Mouse (Mus musculus) spleen, adult 12 weeks (tissue): ENCODE data around the gene Zfp423.
"Not testable (repeated sequence)": the region's sequence is repeated elsewhere in the genome, so short reads cannot be mapped to it uniquely, and the experiment has no call there.

ENCODE experiments used
- DNase-seq: peaks from one replicate; pipeline ENCODE4 v3.0.0; 2022; ENCODE audit warnings: low spot score

Gene Zfp423

DNA sequence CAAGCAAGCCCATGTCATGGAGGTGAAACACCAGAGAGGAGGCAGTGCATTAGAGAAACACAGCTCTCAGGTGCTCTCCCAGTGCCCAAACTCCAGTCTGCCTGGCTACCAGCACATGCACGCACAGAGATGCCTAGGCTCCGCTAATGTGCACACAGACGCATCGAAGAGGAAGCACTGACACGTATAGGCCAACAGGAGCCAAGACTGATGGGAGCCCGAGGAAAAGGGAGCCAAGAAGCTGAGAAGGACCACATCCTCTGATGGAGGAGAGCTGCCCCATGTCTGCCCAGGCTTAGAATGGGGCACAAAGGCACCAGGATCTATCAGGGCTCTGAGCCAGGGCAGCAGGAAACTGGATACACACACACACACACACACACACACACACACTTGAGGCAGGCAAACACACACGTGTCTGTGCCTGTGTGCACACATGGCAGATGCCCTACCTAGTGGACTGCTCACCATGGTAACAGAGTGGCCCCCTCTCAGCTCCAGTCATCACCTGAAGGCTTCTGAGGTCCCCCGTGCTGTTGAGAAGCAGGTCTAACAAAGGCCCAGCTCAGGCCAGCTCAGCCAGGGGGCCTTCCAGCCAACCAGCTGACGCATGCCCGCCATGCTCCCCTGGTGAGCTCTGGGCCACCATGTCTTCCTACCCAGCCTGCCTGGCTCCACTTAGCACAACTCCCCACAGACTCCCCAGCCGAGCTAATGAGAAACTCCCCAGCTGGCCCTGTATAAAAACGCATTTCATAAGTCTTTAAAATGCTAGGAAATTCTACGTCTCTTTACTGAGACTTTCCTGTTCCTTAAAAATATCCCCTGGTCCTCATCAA lies 64.0 kb downstream of the Zfp423 start:
- DNase-seq = no peak

DNA sequence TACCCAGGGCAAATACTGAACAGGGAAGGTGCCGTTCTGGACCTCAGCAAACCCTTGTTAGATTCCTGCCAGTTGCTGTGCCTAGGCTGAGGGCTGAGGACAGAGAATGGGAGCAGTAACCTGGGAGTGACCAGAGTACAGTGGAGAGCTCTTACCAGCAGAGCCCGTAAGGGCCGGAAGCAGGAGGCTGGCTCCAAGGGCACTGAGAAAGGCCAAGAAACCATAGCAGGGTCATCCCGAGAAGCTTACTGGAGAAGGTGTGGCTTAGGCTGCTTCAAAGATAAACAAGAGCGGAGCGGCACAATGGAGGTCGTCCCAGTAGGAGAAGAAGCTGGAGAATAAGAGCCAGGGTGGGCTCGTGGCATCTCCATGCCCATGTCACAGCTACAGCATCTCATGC lies 65.1 kb downstream of the Zfp423 start:
- no peak for DNase-seq

DNA sequence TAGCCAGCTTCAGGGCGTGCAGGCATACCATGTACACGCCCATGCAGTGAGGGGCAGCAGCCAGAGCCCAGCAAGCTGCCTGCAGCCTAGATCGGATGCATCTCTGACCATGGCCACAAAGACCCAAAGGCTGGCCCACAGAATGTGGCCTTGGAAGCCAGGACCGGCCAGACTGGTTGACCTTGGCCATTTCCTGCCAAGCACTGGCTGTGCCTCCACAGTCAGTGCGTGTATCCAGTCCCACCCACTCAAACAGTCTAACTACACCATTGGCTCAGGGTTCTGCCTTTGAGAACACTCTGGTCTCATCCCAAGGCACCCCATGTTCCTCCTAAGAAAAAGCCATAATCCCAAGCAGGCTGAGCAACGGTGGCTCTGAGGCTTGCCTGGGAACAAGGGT lies 65.8 kb downstream of the Zfp423 start:
- no peak for DNase-seq

DNA sequence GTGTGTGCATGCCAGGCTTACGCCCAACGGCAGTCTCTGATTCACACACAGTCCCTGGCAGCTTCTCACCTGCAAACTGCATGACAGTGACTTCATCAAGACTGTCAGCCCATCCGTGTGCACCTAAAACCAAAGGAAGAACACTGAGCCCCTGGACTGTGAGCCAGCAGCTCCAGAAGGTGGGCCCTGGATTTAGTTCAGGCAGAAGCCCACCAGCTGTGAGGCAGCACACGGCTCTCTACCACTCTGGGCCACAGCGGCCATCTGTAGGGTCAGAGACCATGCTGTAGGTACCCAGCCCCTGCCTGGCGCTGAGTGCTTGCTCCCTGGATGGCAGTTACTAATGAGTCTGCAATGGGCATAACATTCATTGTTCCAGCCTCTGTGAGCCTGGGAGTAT lies 66.5 kb downstream of the Zfp423 start:
- DNase-seq = no peak

DNA sequence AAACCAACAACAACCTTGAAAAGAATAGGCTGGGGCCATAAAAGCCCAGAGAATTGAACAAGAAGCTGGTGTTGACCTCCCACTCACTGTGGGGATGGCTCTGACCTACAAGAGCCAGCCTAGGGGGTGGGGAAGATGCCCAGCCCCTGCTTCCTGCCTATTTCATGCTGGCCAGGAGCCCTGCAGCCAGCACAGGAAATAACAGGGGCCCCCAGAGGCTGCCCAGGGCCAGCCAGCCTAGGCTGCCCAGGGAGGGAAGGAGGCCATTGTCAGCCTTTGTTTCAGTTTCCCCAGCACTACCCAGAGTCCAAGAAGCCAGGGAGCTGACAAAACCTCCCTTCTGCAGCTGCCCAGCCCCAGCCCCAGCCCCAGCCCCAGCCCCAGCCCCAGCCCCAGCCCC lies 67.5 kb downstream of the Zfp423 start:
- DNase-seq = no peak

DNA sequence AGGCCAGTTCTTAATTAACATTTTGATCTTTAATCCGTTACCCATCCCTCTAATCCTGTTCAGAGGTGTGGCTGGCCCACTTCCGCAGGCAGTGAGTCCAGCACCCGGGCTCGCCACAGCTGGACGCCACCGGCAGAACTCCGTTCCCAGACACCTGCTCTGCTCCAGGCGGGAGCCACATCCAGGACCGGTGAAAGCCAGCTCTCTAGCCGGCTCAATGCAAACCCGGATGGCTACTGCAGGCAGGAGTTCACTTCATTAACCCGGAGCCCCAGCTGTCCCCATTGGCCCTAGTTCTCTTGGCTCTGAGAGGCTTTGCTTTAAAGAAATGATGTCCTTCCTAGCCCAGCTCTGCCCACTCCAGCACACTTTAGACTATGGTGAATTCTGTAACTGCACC lies 71.4 kb downstream of the Zfp423 start:
- no peak for DNase-seq

DNA sequence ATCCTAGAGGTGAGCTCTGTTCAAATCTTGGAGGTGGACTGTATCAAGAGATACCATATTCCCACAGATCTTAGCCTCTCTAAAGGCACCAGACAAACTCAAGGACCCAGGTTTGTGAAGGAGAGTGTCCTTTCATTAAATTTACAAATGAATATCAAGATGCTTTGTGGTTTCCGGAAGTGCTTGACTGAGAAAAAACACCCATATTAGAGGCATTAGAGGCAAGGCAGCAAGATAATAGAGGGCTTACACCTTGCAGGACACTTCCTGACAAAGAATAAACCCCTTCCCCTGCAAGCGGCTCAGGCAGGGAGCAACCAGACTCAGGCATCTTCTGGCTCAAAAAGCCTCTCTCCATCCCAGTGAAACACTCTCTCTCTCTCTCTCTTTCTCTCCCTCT lies 78.3 kb downstream of the Zfp423 start:
- no peak for DNase-seq

DNA sequence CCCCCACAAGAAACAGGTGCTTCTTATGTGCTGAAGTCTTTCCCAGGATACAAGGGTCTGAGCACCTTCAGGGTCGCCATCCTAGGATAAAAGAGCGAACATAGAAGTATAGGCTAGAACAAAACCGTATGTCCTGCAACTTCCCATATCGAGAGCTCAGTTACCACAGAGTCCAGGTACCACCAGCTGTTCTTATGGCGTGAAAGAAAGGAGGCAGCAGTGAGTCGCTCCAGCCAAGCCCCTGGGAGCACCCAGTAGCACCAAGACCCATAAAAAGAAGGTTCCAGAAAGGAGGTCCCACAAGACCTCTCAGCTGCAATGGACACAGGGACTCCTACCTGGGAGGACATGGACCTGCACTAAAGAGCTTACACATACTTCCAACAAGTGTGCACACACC lies 83.5 kb downstream of the Zfp423 start:
- DNase-seq = no peak

DNA sequence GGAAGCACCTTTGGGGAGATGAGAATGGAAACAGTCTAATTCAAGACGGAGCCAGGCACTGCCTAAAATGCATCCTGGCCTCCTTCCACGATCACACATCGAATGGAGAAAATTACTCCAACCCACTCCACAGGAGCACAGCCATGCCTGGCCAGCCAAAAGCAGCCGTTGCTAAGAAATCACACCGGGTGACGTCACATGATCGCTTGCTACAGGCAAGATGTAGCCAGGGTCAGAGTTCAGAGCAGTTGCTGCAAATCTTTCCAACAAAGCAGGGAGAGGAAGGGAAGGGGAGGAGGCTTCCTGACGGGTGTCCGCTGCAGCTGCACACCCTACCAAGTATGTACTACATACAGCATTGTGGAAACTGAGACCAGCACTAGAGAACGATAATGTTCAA lies 83.9 kb downstream of the Zfp423 start:
- no peak for DNase-seq

DNA sequence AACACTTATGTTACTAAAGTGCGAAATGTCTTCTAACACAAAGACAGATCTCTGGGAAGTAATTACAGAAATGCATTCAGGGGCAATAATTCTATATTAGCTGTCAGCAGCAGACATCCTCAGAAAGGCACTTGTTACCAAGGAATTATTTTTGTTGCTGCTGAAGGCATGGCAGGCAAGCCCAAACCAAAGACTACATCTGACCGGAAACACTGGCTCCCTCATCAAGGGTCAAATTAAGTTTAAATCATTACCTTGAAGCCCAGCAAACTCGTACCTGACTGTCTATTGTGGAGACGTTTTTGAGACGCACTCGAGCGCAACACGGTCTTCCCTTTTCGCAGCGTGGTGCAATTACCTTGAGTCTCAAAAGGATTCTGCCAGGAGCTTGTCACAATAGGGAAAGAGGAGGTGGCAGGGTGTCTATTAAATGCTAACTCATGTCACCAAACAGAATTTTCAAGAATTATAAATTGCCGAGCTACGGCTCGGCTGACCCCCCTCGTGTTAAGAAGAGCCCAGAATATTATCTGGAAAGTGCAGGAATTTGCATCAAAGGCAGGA lies 86.3 kb downstream of the Zfp423 start:
- no peak for DNase-seq

DNA sequence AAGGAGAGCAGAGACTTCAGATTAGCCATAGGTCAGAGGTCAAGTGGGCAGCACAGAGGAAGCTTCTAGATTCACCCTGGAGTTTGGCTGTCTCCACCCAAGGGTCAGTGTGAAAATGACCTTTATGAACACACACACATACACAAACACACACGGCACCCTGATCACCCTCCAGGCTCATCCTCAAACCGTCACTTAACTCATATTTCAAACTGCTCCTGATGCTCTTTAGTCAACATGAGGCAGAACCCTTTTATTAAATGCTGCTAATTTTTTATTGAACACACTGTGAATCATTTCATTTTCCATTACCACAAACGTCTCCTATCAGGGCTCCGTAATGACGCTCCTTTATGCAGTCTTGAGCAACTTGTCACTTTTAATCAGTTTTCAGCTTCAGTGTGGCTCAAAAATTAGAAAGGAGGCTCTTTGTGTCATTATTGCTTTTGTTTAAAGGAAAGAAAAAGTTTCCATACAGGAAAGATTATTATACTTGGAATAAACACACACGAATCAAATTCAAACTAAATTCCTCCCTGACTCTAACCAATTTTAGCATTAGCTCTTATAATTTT lies 87.0 kb downstream of the Zfp423 start:
- DNase-seq = no peak

DNA sequence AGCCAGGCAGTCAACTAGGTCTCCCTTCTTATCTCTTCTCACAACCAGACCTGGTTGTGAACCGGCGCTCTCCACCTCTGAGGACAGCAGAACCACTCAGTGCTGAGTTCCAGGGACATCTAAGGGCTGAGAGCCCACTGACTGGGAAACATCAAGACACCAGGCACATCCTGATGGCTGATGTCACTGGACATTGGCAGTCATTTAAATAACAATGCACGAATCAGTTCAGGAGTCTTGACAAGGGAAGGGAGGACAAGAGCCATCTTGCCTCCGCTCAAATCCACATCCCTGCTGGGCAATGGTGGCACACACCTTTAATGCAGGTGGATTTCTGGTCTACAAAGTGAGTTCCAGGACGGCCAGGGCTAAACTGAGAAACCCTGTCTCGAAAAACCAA lies 92.8 kb downstream of the Zfp423 start:
- no peak for DNase-seq

DNA sequence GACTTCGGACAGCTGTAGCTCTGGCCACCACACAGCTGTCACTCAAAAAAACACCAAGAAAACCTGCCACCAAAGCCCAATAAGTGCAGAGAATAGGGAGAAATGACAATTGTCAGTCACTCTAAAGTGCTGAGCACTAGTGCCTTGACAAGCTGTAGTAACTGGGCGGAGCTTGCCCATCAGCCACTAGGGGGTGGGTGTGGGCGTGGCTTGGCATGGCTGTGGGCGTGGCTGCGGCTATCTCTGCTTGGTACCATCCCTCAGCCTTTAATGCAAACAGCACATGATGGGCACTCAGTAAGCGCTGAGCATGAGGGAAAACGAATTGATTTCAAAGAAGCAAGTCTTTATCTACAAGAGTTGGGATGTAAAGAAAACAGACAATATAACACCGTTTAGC lies 95.2 kb downstream of the Zfp423 start:
- no peak for DNase-seq

DNA sequence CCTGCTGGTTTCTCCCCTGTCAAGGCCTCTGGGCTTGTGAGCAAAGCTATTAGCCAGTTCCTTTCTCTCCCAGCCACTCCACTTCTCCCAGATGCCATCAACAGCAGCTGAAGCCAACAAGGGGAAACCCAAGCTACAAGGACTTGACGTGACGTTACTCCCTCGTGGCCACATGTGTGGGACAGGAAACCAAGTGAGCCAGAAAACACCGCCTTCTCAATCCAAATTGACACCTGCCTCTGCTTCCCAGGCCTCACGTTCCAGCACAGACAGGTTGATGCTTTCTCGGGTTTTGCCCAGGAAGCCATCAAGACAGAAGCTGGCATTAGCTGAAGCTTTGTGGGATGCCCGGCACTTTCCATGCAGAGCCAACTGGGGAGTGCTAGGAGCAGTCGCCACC lies 96.3 kb downstream of the Zfp423 start:
- DNase-seq = no peak

DNA sequence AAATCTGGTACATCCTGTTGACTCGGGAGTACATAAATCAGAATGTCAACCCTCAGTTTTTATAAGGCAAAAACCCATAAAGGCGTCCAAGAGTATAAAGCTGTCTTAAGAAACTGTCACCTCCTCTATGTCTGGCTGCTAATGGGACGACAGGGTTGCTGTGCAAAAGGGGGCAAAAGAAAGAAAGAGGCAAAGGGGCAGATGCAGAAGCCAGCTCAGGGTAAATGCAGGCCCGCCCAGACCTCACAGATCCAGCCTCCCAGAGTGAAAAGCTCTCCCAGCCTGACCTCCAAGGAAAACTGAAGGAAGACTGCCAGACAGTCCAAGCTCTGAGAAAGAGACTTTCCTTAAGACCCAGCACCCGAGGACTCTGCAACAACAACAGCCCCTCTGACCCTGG lies 97.7 kb downstream of the Zfp423 start:
- DNase-seq = no peak

DNA sequence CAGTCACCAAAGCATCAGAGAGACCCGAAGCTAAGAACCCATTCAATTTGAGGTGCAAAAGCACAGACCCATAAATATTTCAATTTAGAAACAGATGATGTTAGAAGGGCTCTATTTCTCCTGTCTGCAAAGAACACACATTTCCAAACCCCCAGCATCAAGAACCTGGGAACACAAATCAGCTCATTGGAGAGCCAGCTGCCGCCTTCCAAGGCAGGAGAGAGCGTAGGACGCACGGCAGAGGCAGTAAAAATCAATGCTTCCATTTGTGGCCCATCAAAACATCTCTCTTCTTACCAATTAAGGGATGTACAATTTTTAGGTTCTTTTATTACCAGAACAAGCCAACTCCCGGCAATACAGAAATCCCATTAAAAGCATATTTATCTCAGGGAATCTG lies 98.5 kb downstream of the Zfp423 start:
- DNase-seq = no peak

DNA sequence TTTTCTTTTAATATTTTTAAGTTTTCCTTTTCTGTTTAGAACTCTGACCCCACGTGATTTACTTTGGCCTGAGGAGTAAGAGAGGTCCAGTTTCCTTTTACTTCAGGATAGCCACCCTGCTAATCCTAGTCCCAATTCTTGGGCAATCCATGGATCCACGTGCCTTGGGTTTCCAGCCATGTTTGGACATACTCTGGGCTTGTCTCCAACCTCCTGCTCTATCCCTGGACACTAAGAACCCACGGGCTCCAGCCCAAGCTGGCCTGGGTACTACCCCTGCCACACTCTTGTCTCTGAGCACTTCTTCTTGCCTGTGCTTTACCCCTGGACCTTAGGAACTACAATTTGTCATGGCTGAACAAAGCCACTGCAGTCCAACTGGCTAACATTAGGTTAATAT lies 107.5 kb downstream of the Zfp423 start:
- DNase-seq = no peak

DNA sequence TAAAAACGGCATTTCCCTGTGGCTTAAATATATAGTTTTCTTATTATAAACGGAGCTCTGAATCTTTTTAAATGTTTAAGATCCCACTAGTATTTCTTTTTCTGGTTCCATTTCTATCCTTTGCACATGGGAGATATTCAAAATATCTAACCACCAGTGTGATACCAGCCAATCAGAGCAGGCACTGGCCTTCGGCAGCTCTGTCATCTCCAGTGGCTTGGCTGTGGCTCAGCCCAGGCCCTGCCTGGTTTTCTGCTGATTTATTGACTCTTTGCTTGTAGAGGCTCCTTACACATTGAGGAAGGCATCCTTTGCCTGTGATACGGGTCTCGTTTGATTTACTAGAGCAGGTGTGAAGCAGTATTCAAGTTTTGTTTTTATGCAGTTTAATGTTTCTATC lies 108.0 kb downstream of the Zfp423 start:
- no peak for DNase-seq

DNA sequence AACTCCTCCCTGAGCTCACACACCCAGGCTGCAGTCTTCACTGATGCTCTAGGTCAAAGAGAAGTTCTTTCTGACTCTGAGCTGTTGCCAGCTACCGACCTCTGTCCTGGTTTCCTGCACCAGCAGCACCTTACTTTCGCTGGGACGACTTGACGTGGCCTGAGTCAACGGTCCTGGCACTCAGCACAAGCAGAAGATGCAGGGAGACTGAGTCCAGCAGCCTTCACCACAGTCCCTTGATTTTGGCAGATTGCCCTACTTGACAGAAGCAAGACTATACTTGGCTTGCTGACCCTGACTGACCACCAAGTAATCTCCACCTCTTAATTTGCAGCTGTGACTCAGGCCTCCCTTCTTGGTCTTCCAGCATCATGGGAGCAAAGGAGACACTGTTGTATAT lies 110.6 kb downstream of the Zfp423 start:
- DNase-seq = no peak

DNA sequence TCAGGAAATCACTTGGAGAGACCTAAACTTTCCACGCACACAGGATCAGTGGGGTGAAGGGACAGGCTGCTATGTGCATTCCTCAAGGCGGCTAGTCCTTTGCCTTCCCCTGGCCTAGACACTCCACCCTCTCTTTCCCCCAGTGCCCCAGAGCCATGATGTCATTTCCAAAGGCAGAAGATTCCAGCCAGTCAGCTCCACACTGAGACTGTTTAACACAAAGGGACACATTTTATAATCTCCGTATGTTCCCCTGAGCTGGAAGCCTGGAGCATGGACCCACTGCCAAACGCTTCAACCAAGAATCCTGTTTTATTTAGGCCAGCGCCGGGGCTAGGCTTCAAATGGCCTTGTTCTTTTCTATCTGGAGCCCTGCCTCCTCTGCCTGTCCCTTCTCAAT lies 111.6 kb downstream of the Zfp423 start:
- DNase-seq = no peak

DNA sequence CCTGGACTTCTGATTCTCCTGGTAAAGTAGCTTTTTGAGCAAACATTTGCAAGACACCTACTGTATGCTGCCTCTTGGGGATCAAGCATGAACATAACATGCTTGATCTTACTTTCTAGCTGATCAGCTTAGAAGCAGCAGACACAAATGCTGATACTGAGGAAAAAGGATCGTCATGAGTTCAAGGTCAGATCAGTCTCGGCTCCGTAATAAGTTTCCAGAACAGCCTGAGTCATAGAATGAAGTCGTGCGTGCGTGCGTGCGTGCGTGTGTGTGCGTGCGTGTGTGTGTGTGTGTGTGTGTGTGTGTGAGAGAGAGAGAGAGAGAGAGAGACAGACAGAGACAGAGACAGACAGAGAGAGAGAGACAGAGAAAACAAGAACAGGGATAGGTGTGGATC lies 117.3 kb downstream of the Zfp423 start:
- not testable (repeated sequence) for DNase-seq

DNA sequence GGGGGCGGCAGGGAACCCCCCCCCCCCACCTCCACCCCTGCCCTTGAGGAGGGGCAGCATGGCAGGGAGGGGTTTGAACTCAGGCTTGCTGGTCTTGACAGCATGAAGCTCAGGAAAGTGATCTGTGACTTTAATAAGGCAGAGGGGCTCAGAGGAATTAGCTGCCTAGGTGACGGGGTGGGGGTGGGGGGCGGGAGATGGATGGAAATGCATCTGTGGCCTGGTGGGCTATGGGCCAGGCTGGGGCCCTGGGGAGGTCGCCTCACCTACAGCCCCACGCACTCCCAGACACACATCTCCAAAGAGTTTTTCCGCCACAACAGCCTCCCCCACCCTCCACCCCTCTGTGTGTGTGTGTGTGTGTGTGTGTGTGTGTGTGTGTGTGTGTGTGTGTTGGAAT lies 122.1 kb downstream of the Zfp423 start:
- DNase-seq = no peak

DNA sequence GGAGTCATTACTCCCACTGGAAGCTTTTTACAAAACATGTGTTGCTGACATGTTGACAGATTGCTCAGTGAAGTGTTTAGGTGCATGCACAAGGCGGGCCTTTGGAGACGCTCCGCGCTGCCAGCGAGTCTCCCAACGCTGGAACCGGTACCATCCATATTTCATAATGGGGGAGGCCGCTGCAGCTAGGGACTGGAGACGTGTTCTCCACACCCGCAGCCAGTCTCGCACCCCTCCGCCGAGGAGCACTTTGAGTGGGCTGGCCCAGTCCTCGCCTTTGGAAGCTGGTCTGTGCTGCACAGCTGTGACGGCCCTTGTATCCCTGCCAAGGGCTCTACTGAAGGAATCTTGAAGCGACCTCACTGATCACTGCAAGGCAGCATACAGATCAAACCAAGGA lies 122.5 kb downstream of the Zfp423 start:
- no peak for DNase-seq

DNA sequence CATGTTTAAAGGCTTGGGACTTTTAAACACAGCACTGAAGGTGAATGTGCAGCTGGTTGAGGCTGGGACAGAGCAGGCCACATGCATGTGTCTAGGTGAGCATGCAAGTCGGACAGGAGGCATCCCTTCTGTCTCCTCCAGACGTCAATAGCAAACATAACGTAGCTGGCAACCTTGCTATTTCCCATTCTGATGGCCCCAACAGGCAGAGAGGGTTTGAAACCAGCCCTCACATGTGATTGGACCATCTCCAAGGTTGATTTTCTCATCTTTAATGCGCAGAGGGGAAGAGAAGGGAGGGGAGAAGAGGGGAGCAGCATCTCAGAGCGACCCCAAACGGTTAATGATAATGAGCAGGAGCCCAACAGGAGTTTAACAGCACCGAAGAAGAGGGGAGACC lies 123.5 kb downstream of the Zfp423 start:
- DNase-seq = no peak
